Mouse (Mus musculus): ENCODE measurements around the gene Ap5m1.

Ap5m1 gene

GRCm38 (mm10) chr14:49121723-49122122 is 55.8 kb downstream of the Ap5m1 start:
- in situ Hi-C loops (cut with MboI; ENCODE audit: low sequenced_read_pairs) = loop anchor here (25.0 kb wide), 1 partner anchor 759 kb away; no protein-coding TSS in a partner anchor

DNA sequence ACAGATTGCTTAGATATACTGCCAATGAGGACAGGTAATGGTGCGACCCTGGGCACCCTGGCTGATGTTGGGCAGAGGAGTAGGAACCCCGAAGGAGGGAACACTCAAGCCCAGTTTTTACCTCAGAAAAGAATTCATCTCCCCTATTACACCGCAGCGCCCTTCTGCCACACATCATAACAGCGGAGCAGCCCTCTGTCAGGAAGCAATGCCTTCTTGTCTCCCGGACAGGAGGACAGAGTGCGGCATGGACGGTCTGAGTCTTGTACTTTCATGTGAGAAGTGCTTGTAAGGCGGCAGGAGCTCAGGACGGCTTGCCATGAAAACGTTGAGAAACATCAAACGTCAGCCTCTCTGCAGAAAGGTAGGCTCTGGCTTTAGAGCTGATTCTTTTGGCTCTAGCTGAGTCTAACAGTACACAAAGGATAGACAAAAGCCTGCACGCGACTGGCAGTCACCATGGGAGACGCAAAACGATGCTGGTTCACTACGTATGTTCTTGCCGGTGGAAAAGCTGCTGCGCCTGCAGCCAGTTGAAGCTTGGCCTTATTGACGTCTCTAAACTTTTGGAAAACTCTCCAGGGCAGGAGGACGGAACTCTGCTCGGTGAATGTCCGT is 61.4 kb downstream of the Ap5m1 start:
- in situ Hi-C loops (cut with MboI; ENCODE audit: low sequenced_read_pairs) = no loop called here

GRCm38 (mm10) chr14:49128544-49129263 is 62.8 kb downstream of the Ap5m1 start:
- in situ Hi-C loops (cut with MboI; ENCODE audit: low sequenced_read_pairs) = no loop called here

GRCm38 (mm10) chr14:49132391-49132790 is 66.5 kb downstream of the Ap5m1 start:
- in situ Hi-C loops (cut with MboI; ENCODE audit: low sequenced_read_pairs) = no loop called here

DNA sequence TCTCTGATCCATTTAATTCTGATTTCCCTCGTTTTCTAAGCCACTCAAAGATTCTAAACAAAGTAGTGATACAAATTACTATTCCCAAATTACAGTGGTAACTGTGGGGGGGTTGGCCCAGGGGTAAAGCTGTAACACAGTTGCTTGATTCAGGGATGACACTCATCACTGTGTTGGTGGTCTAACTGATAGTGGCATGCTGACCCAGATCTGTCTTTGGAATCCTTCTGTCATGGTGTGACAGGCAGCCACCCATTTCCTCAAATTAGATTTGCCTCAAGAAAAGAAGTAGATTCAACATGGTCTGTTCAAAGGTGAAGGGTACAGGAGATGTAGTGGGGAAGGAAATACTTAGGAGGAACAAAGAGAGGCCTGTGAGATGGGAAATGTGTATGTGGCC is 72.3 kb downstream of the Ap5m1 start:
- in situ Hi-C loops (cut with MboI; ENCODE audit: low sequenced_read_pairs) = no loop called here

DNA sequence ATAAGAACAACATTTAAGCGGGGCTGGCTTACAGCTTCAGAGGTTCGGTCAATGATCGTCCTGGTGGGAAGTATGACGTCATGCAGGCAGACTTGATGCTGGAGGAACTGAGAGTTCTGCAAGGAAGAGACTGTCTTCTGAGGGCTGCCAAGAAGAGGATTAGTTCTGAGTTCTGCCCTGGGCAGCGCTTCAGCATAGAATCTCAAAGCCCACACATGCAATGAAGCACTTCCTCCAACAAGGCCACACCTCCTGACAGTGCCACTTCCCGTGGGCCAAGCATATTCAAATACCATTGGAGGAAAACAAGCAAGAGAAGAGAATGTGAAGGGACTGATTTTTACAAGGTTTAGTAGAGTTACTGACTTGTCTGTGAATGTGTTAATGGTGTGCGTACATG is 74.9 kb downstream of the Ap5m1 start:
- in situ Hi-C loops (cut with MboI; ENCODE audit: low sequenced_read_pairs) = no loop called here

Data from CH12F3 (cell line).